Mouse (Mus musculus) embryonic facial prominence, embryonic 15.5 days (tissue): ENCODE measurements at regions not wholly inside any gene's neighbourhood (a gene's known extent, or its start where the extent isn't known, plus 50 kb on each side); places are given as distances from the start of the nearest gene placed in this dataset.

Source experiments
- ATAC-seq: fragments of 200-750 bp; cut with Nextera tagmentation; 2 replicates; pipeline ENCODE4 v1.8.0; 2017; ENCODE audit warnings: low read depth, moderate TSS enrichment; ENCODE audit not compliant: insufficient number of reproducible peaks, low FRiP score, low TSS enrichment
- H3K27ac ChIP-seq: fragments of 300-500 bp; sonication (generic); replicated peaks from 2 replicates; pipeline ENCODE4 v1.5.1; 2015; ENCODE audit warnings: mild to moderate bottlenecking, inconsistent platforms
- H3K27me3 ChIP-seq: fragments of 300-500 bp; sonication (generic); 2 replicates; pipeline ENCODE4 v1.6.1; 2015; ENCODE audit warnings: inconsistent platforms
- H3K36me3 ChIP-seq: fragments of 300-500 bp; sonication (generic); 2 replicates; pipeline ENCODE4 v1.6.1; 2015; ENCODE audit warnings: mild to moderate bottlenecking, inconsistent platforms
- H3K4me1 ChIP-seq: fragments of 300-500 bp; sonication (generic); 2 replicates; pipeline ENCODE4 v1.6.1; 2015; ENCODE audit warnings: inconsistent platforms
- H3K4me2 ChIP-seq: fragments of 300-500 bp; sonication (generic); replicated peaks from 2 replicates; pipeline ENCODE4 v1.6.1; 2015; ENCODE audit warnings: mild to moderate bottlenecking, inconsistent platforms
- H3K4me3 ChIP-seq: fragments of 300-500 bp; sonication (generic); replicated peaks from 2 replicates; pipeline ENCODE4 v1.5.1; 2015; ENCODE audit warnings: mild to moderate bottlenecking, inconsistent platforms
- H3K9ac ChIP-seq: fragments of 300-500 bp; sonication (generic); 2 replicates; pipeline ENCODE4 v1.6.1; 2015; ENCODE audit warnings: inconsistent platforms
- H3K9me3 ChIP-seq: fragments of 300-500 bp; sonication (generic); replicated peaks from 2 replicates; pipeline ENCODE4 v1.6.1; 2016; ENCODE audit warnings: inconsistent platforms
- WGBS: fragments of 180-500 bp; shearing (Covaris S2); methylation state at CpG from one replicate; pipeline ENCODE4 v1.1.7; 2015; 5-methylcytosine and 5-hydroxymethylcytosine counted together

GRCm38 (mm10) chr15:97596514-97597081, 109.0 kb downstream of the Rpap3 start:
- Histone ChIP-seq H3K36me3 (no peaks in the 10 kb centered on the region), H3K9me3 (no peaks in the 10 kb centered on the region), H3K9ac (no peak overlapping the region), H3K4me1 (no peaks in the 10 kb centered on the region), H3K27me3 (no peaks in the 10 kb centered on the region), H3K4me3 (no peak overlapping the region), H3K4me2 (no peak overlapping the region), H3K27ac (no peak overlapping the region)
- WGBS = 71% methylated on average over 8 of the region's 8 CpGs
- no peak for ATAC-seq

GRCm38 (mm10) chr15:97595284-97595796, 110.3 kb downstream of the Rpap3 start:
- Histone ChIP-seq H3K27me3 (no peaks in the 10 kb centered on the region), H3K4me2 (no peak overlapping the region), H3K9ac (no peak overlapping the region), H3K36me3 (no peaks in the 10 kb centered on the region), H3K4me3 (no peak overlapping the region), H3K4me1 (no peaks in the 10 kb centered on the region), H3K9me3 (no peaks in the 10 kb centered on the region), H3K27ac (no peak overlapping the region)
- 82% methylated on average over 6 of the region's 6 CpGs for WGBS
- ATAC-seq = no peak

- H3K4me1 ChIP-seq = no peaks in the 10 kb centered on the region
- no peaks in the 10 kb centered on the region for H3K9me3 ChIP-seq
- no peak overlapping the region for H3K9ac ChIP-seq
- no peak overlapping the region for H3K4me2 ChIP-seq
- no peaks in the 10 kb centered on the region for H3K36me3 ChIP-seq
- no peak for ATAC-seq
- no peak overlapping the region for H3K27ac ChIP-seq
- WGBS = 54% methylated on average over 11 of the region's 11 CpGs
- H3K4me3 ChIP-seq = no peak overlapping the region
- H3K27me3 ChIP-seq = no peaks in the 10 kb centered on the region
Measured at GRCm38 (mm10) chr15:97593781-97594600, 111.6 kb downstream of the Rpap3 start.

GRCm38 (mm10) chr15:97592786-97593185, 112.8 kb downstream of the Rpap3 start:
- no peak overlapping the region for H3K27ac ChIP-seq
- no peak overlapping the region for H3K9ac ChIP-seq
- 81% methylated on average over 11 of the region's 11 CpGs for WGBS
- no peaks in the 10 kb centered on the region for H3K4me1 ChIP-seq
- H3K27me3 ChIP-seq = no peaks in the 10 kb centered on the region
- no peak for ATAC-seq
- no peak overlapping the region for H3K4me2 ChIP-seq
- H3K9me3 ChIP-seq = no peaks in the 10 kb centered on the region
- no peak overlapping the region for H3K4me3 ChIP-seq
- no peaks in the 10 kb centered on the region for H3K36me3 ChIP-seq

GRCm38 (mm10) chr15:97591406-97591805, 114.2 kb downstream of the Rpap3 start:
- Histone ChIP-seq H3K9ac (no peak overlapping the region), H3K4me3 (no peak overlapping the region), H3K36me3 (no peaks in the 10 kb centered on the region), H3K4me1 (no peaks in the 10 kb centered on the region; the same call in 1 of the 2 replicates), H3K4me2 (no peak overlapping the region), H3K27ac (no peak overlapping the region), H3K27me3 (no peaks in the 10 kb centered on the region), H3K9me3 (no peaks in the 10 kb centered on the region)
- WGBS = 72% methylated on average over 4 of the region's 4 CpGs
- ATAC-seq = no peak

GRCm38 (mm10) chr15:97590732-97591292, 114.8 kb downstream of the Rpap3 start:
- WGBS = 64% methylated on average over 7 of the region's 7 CpGs
- no peak overlapping the region for H3K4me2 ChIP-seq
- H3K27me3 ChIP-seq = no peaks in the 10 kb centered on the region
- no peaks in the 10 kb centered on the region for H3K9me3 ChIP-seq
- H3K9ac ChIP-seq = no peak overlapping the region
- no peak for ATAC-seq
- H3K27ac ChIP-seq = no peak overlapping the region
- no peak overlapping the region for H3K4me3 ChIP-seq
- no peaks in the 10 kb centered on the region; the same call in 1 of the 2 replicates for H3K4me1 ChIP-seq
- H3K36me3 ChIP-seq = no peaks in the 10 kb centered on the region

- H3K27me3 ChIP-seq = peaks cover under 1% of the 10 kb centered on the region; the same call in 1 of the 2 replicates
- no peak for ATAC-seq
- 63% methylated on average over 5 of the region's 5 CpGs for WGBS
- no peaks in the 10 kb centered on the region for H3K9me3 ChIP-seq
- H3K4me3 ChIP-seq = no peak overlapping the region
- no peaks in the 10 kb centered on the region; the same call in 1 of the 2 replicates for H3K4me1 ChIP-seq
- no peak overlapping the region for H3K9ac ChIP-seq
- H3K27ac ChIP-seq = no peak overlapping the region
- no peak overlapping the region for H3K4me2 ChIP-seq
- no peaks in the 10 kb centered on the region for H3K36me3 ChIP-seq
Measured at GRCm38 (mm10) chr15:97587571-97588205, 117.9 kb downstream of the Rpap3 start.

- no peak overlapping the region for H3K4me3 ChIP-seq
- no peaks in the 10 kb centered on the region for H3K4me1 ChIP-seq
- H3K36me3 ChIP-seq = no peaks in the 10 kb centered on the region
- H3K9ac ChIP-seq = no peak overlapping the region
- no peak; the same call in 1 of the 2 replicates for ATAC-seq
- H3K4me2 ChIP-seq = no peak overlapping the region
- WGBS = 27% methylated on average over 13 of the region's 13 CpGs
- H3K27ac ChIP-seq = no peak overlapping the region
- H3K27me3 ChIP-seq = peaks cover 5% of the 10 kb centered on the region; the same call in 1 of the 2 replicates
- no peaks in the 10 kb centered on the region for H3K9me3 ChIP-seq
Measured at GRCm38 (mm10) chr15:97581724-97582154, 123.9 kb downstream of the Rpap3 start.

GRCm38 (mm10) chr15:97580726-97581125, 124.9 kb downstream of the Rpap3 start:
- H3K4me1 ChIP-seq = no peaks in the 10 kb centered on the region
- no peaks in the 10 kb centered on the region for H3K36me3 ChIP-seq
- peaks cover 5% of the 10 kb centered on the region; the same call in 1 of the 2 replicates for H3K27me3 ChIP-seq
- 69% methylated on average over 6 of the region's 6 CpGs for WGBS
- no peak overlapping the region for H3K4me3 ChIP-seq
- H3K27ac ChIP-seq = no peak overlapping the region
- no peaks in the 10 kb centered on the region for H3K9me3 ChIP-seq
- no peak overlapping the region for H3K4me2 ChIP-seq
- ATAC-seq = no peak
- no peak overlapping the region for H3K9ac ChIP-seq

GRCm38 (mm10) chr15:97578046-97578445, 127.6 kb downstream of the Rpap3 start:
- WGBS = 77% methylated on average over 3 of the region's 3 CpGs
- ATAC-seq = no peak
- Histone ChIP-seq H3K27me3 (peaks cover 5% of the 10 kb centered on the region; the same call in 1 of the 2 replicates), H3K9ac (no peak overlapping the region), H3K4me1 (no peaks in the 10 kb centered on the region), H3K4me2 (no peak overlapping the region), H3K4me3 (no peak overlapping the region), H3K27ac (no peak overlapping the region), H3K36me3 (no peaks in the 10 kb centered on the region), H3K9me3 (no peaks in the 10 kb centered on the region)

GRCm38 (mm10) chr15:97577196-97577595, 128.4 kb downstream of the Rpap3 start:
- H3K4me3 ChIP-seq = no peak overlapping the region
- no peaks in the 10 kb centered on the region for H3K36me3 ChIP-seq
- H3K9me3 ChIP-seq = no peaks in the 10 kb centered on the region
- no peak overlapping the region for H3K4me2 ChIP-seq
- no peak overlapping the region for H3K27ac ChIP-seq
- H3K4me1 ChIP-seq = no peaks in the 10 kb centered on the region
- WGBS = 83% methylated on average over 8 of the region's 8 CpGs
- no peak overlapping the region for H3K9ac ChIP-seq
- H3K27me3 ChIP-seq = 0 out of 2 replicates have a peak, but pooled peaks cover 3% of the 10 kb centered on the region
- ATAC-seq = no peak
